Mouse (Mus musculus): ENCODE results near the gene Pimreg. TPM values are rescaled to one million over a fixed set of nuclear protein-coding genes. Genes with fewer than 3 reads are reported as not detected.

The Pimreg gene
- total and polyA plus RNA-seq, 2 experiments, result 0.07 TPM; not detected in 1

GRCm38 (mm10) chr11:72061093-72061620 is 19.3 kb downstream of the Pimreg start:
- Histone ChIP-seq H3K9ac (ENCODE audit: low read depth, low read length) (no peak overlapping the region), H3K27me3 (ENCODE audit: control insufficient read depth, insufficient read depth, low read length) (peaks cover 1% of the 10 kb centered on the region; the same call in 1 of the 2 replicates), H3K4me1 (ENCODE audit: control insufficient read depth, insufficient read depth, low read length) (no peaks in the 10 kb centered on the region), H3K79me2 (ENCODE audit: control insufficient read depth, insufficient read depth, low read length) (no peaks in the 10 kb centered on the region), H3K4me3 (ENCODE audit: insufficient read depth, low read depth, low read length) (no peak overlapping the region), H3K27ac (replicated peaks; ENCODE audit: insufficient read depth, low read depth, low read length) (no peak overlapping the region), H3K36me3 (ENCODE audit: control insufficient read depth, insufficient read depth, low read length) (no peaks in the 10 kb centered on the region)
- no peak for TF ChIP-seq CTCF (IDR thresholded peaks at IDR 0.05; ENCODE audit: low read depth, low read length)
- no peak for TF ChIP-seq POLR2A (IDR thresholded peaks at IDR 0.05; ENCODE audit: extremely low read depth, insufficient read depth, low read length)
- 49% methylated on average over 13 of the region's 13 CpGs for WGBS
- no peak for DNase-seq (ENCODE audit: extremely low read depth, low read depth, low spot score)

GRCm38 (mm10) chr11:72064414-72064813 is 22.6 kb downstream of the Pimreg start:
- WGBS, result 82% methylated on average over 6 of the region's 6 CpGs
- Histone ChIP-seq H3K79me2 (ENCODE audit: control insufficient read depth, insufficient read depth, low read length) (no peaks in the 10 kb centered on the region), H3K4me3 (ENCODE audit: insufficient read depth, low read depth, low read length) (no peak overlapping the region), H3K4me1 (ENCODE audit: control insufficient read depth, insufficient read depth, low read length) (no peaks in the 10 kb centered on the region), H3K27me3 (ENCODE audit: control insufficient read depth, insufficient read depth, low read length) (no peaks in the 10 kb centered on the region), H3K36me3 (ENCODE audit: control insufficient read depth, insufficient read depth, low read length) (no peaks in the 10 kb centered on the region), H3K27ac (replicated peaks; ENCODE audit: insufficient read depth, low read depth, low read length) (no peak overlapping the region), H3K9ac (ENCODE audit: low read depth, low read length) (no peak overlapping the region)
- no peak for TF ChIP-seq POLR2A (IDR thresholded peaks at IDR 0.05; ENCODE audit: extremely low read depth, insufficient read depth, low read length)
- TF ChIP-seq CTCF (IDR thresholded peaks at IDR 0.05; ENCODE audit: low read depth, low read length), result no peak
- no peak for DNase-seq (ENCODE audit: extremely low read depth, low read depth, low spot score)

GRCm38 (mm10) chr11:72065103-72065502 is 23.3 kb downstream of the Pimreg start:
- peak; percentile 47 for DNase-seq (ENCODE audit: extremely low read depth, low read depth, low spot score)
- no peak overlapping the region for H3K4me3 ChIP-seq (ENCODE audit: insufficient read depth, low read depth, low read length)
- H3K27me3 ChIP-seq (ENCODE audit: control insufficient read depth, insufficient read depth, low read length), result no peaks in the 10 kb centered on the region
- H3K79me2 ChIP-seq (ENCODE audit: control insufficient read depth, insufficient read depth, low read length), result no peaks in the 10 kb centered on the region
- H3K4me1 ChIP-seq (ENCODE audit: control insufficient read depth, insufficient read depth, low read length), result no peaks in the 10 kb centered on the region
- no peak overlapping the region for H3K27ac ChIP-seq (replicated peaks; ENCODE audit: insufficient read depth, low read depth, low read length)
- no peak overlapping the region for H3K9ac ChIP-seq (ENCODE audit: low read depth, low read length)
- TF ChIP-seq POLR2A (IDR thresholded peaks at IDR 0.05; ENCODE audit: extremely low read depth, insufficient read depth, low read length) (no peak), CTCF (IDR thresholded peaks at IDR 0.05; ENCODE audit: low read depth, low read length) (no peak)
- WGBS, result 56% methylated on average over 8 of the region's 8 CpGs
- no peaks in the 10 kb centered on the region for H3K36me3 ChIP-seq (ENCODE audit: control insufficient read depth, insufficient read depth, low read length)

- H3K27me3 ChIP-seq (ENCODE audit: control insufficient read depth, insufficient read depth, low read length), result no peaks in the 10 kb centered on the region
- 46% methylated on average over 6 of the region's 6 CpGs for WGBS
- H3K4me1 ChIP-seq (ENCODE audit: control insufficient read depth, insufficient read depth, low read length), result no peaks in the 10 kb centered on the region
- H3K4me3 ChIP-seq (ENCODE audit: insufficient read depth, low read depth, low read length), result no peak overlapping the region
- H3K36me3 ChIP-seq (ENCODE audit: control insufficient read depth, insufficient read depth, low read length), result no peaks in the 10 kb centered on the region
- no peak for TF ChIP-seq POLR2A (IDR thresholded peaks at IDR 0.05; ENCODE audit: extremely low read depth, insufficient read depth, low read length)
- TF ChIP-seq CTCF (IDR thresholded peaks at IDR 0.05; ENCODE audit: low read depth, low read length), result peak; percentile 53; the same call in 1 of the 2 replicates
- DNase-seq (ENCODE audit: extremely low read depth, low read depth, low spot score), result peak; percentile 8
- no peak overlapping the region for H3K9ac ChIP-seq (ENCODE audit: low read depth, low read length)
- no peaks in the 10 kb centered on the region for H3K79me2 ChIP-seq (ENCODE audit: control insufficient read depth, insufficient read depth, low read length)
- H3K27ac ChIP-seq (replicated peaks; ENCODE audit: insufficient read depth, low read depth, low read length), result no peak overlapping the region
Measured at GRCm38 (mm10) chr11:72066330-72066729, 24.5 kb downstream of the Pimreg start.

- Histone ChIP-seq H3K36me3 (ENCODE audit: control insufficient read depth, insufficient read depth, low read length) (no peaks in the 10 kb centered on the region), H3K27ac (replicated peaks; ENCODE audit: insufficient read depth, low read depth, low read length) (no peak overlapping the region), H3K27me3 (ENCODE audit: control insufficient read depth, insufficient read depth, low read length) (no peaks in the 10 kb centered on the region), H3K9ac (ENCODE audit: low read depth, low read length) (no peak overlapping the region), H3K4me3 (ENCODE audit: insufficient read depth, low read depth, low read length) (no peak overlapping the region), H3K4me1 (ENCODE audit: control insufficient read depth, insufficient read depth, low read length) (no peaks in the 10 kb centered on the region), H3K79me2 (ENCODE audit: control insufficient read depth, insufficient read depth, low read length) (no peaks in the 10 kb centered on the region)
- TF ChIP-seq CTCF (IDR thresholded peaks at IDR 0.05; ENCODE audit: low read depth, low read length), result no peak
- TF ChIP-seq POLR2A (IDR thresholded peaks at IDR 0.05; ENCODE audit: extremely low read depth, insufficient read depth, low read length), result no peak
- WGBS, result 93% methylated on average over 5 of the region's 5 CpGs
- DNase-seq (ENCODE audit: extremely low read depth, low read depth, low spot score), result no peak
Measured at GRCm38 (mm10) chr11:72067326-72067725, 25.5 kb downstream of the Pimreg start.

- Histone ChIP-seq H3K9ac (ENCODE audit: low read depth, low read length) (no peak overlapping the region), H3K4me1 (ENCODE audit: control insufficient read depth, insufficient read depth, low read length) (no peaks in the 10 kb centered on the region), H3K4me3 (ENCODE audit: insufficient read depth, low read depth, low read length) (no peak overlapping the region), H3K79me2 (ENCODE audit: control insufficient read depth, insufficient read depth, low read length) (no peaks in the 10 kb centered on the region), H3K27ac (replicated peaks; ENCODE audit: insufficient read depth, low read depth, low read length) (no peak overlapping the region), H3K27me3 (ENCODE audit: control insufficient read depth, insufficient read depth, low read length) (no peaks in the 10 kb centered on the region), H3K36me3 (ENCODE audit: control insufficient read depth, insufficient read depth, low read length) (no peaks in the 10 kb centered on the region)
- WGBS, result 86% methylated on average over 7 of the region's 7 CpGs
- no peak for DNase-seq (ENCODE audit: extremely low read depth, low read depth, low spot score)
- TF ChIP-seq CTCF (IDR thresholded peaks at IDR 0.05; ENCODE audit: low read depth, low read length) (no peak), POLR2A (IDR thresholded peaks at IDR 0.05; ENCODE audit: extremely low read depth, insufficient read depth, low read length) (no peak)
Measured at GRCm38 (mm10) chr11:72068026-72068425, 26.2 kb downstream of the Pimreg start.
